Mouse (Mus musculus) midbrain, embryonic 12.5 days (tissue): ENCODE results near the gene Mov10l1. TPM values are rescaled to one million over a fixed set of nuclear protein-coding genes. Genes with fewer than 3 reads are reported as not detected.

Experiments used
- ATAC-seq: fragments of 200-750 bp; cut with Nextera tagmentation; 2 replicates; pipeline ENCODE4 v1.8.0; 2017; ENCODE audit warnings: low read depth, moderate TSS enrichment, moderate library complexity; ENCODE audit not compliant: low FRiP score
- H3K27ac ChIP-seq: fragments of 300-500 bp; sonication (generic); replicated peaks from 2 replicates; pipeline ENCODE4 v1.5.1; 2016; ENCODE audit warnings: mild to moderate bottlenecking
- H3K27me3 ChIP-seq: fragments of 300-500 bp; sonication (generic); 2 replicates; pipeline ENCODE4 v1.6.1; 2016; ENCODE audit warnings: mild to moderate bottlenecking
- H3K36me3 ChIP-seq: fragments of 300-500 bp; sonication (generic); 2 replicates; pipeline ENCODE4 v1.6.1; 2016
- H3K4me1 ChIP-seq: fragments of 300-500 bp; sonication (generic); 2 replicates; pipeline ENCODE4 v1.6.1; 2016
- H3K4me2 ChIP-seq: fragments of 300-500 bp; sonication (generic); replicated peaks from 2 replicates; pipeline ENCODE4 v1.6.1; 2016; ENCODE audit warnings: mild to moderate bottlenecking, moderate library complexity
- H3K4me3 ChIP-seq: fragments of 300-500 bp; sonication (generic); 2 replicates; pipeline ENCODE4 v1.5.1; 2016; ENCODE audit warnings: mild to moderate bottlenecking
- H3K9ac ChIP-seq: fragments of 300-500 bp; sonication (generic); replicated peaks from 2 replicates; pipeline ENCODE4 v1.6.1; 2016; ENCODE audit warnings: mild to moderate bottlenecking, moderate library complexity
- H3K9me3 ChIP-seq: fragments of 300-500 bp; sonication (generic); 2 replicates; pipeline ENCODE4 v1.6.1; 2016; ENCODE audit warnings: mild to moderate bottlenecking
- WGBS: fragments of 180-500 bp; shearing (Covaris S2); methylation state at CpG from one replicate; pipeline ENCODE4 v1.1.7; 2016; 5-methylcytosine and 5-hydroxymethylcytosine counted together
- polyA plus RNA-seq: library from polyadenylated mRNA; unstranded; fragments of >200 nt; fragmentation: Nextera tagmentation; extraction: Ambion mirVana; gene quantifications from 2 replicates; pipeline ENCODE4 v1.2.1, GENCODE M21; 2016

Mov10l1 gene
- polyA plus RNA-seq, 1 experiment from 2014 or later = not detected

GRCm38 (mm10) chr15:89020492-89020891, 37.8 kb downstream of the Mov10l1 start:
- no peaks in the 10 kb centered on the region for H3K27me3 ChIP-seq
- 87% methylated on average over 7 of the region's 7 CpGs for WGBS
- H3K27ac ChIP-seq = no peak overlapping the region
- no peak for ATAC-seq
- H3K36me3 ChIP-seq = no peaks in the 10 kb centered on the region
- H3K9ac ChIP-seq = no peak overlapping the region
- no peak overlapping the region for H3K4me3 ChIP-seq
- H3K4me2 ChIP-seq = no peak overlapping the region
- peaks cover 3% of the 10 kb centered on the region; the same call in 1 of the 2 replicates for H3K4me1 ChIP-seq
- no peaks in the 10 kb centered on the region for H3K9me3 ChIP-seq

GRCm38 (mm10) chr15:89044381-89044780, 61.7 kb downstream of the Mov10l1 start:
- H3K27me3 ChIP-seq = no peaks in the 10 kb centered on the region
- no peaks in the 10 kb centered on the region for H3K4me1 ChIP-seq
- no peak overlapping the region for H3K27ac ChIP-seq
- peaks cover 4% of the 10 kb centered on the region; the same call in 1 of the 2 replicates for H3K9me3 ChIP-seq
- no peak overlapping the region for H3K4me2 ChIP-seq
- ATAC-seq = no peak
- no peak overlapping the region for H3K4me3 ChIP-seq
- no peaks in the 10 kb centered on the region for H3K36me3 ChIP-seq
- no peak overlapping the region for H3K9ac ChIP-seq
- 76% methylated on average over 5 of the region's 5 CpGs for WGBS

- Histone ChIP-seq H3K9ac (no peak overlapping the region), H3K9me3 (peaks cover 4% of the 10 kb centered on the region; the same call in 1 of the 2 replicates), H3K4me1 (no peaks in the 10 kb centered on the region), H3K4me2 (no peak overlapping the region), H3K36me3 (no peaks in the 10 kb centered on the region), H3K27me3 (no peaks in the 10 kb centered on the region), H3K27ac (no peak overlapping the region), H3K4me3 (no peak overlapping the region)
- no peak for ATAC-seq
- WGBS = 82% methylated on average over 4 of the region's 4 CpGs
Observed at GRCm38 (mm10) chr15:89046356-89046755, 63.6 kb downstream of the Mov10l1 start.

GRCm38 (mm10) chr15:89054666-89055065, 72.0 kb downstream of the Mov10l1 start:
- no peak overlapping the region for H3K4me2 ChIP-seq
- no peak overlapping the region for H3K4me3 ChIP-seq
- H3K9me3 ChIP-seq = no peaks in the 10 kb centered on the region
- H3K27me3 ChIP-seq = peaks cover 32% of the 10 kb centered on the region
- ATAC-seq = no peak
- peaks cover 8% of the 10 kb centered on the region; the same call in 1 of the 2 replicates for H3K4me1 ChIP-seq
- H3K36me3 ChIP-seq = no peaks in the 10 kb centered on the region
- WGBS = 90% methylated on average over 7 of the region's 7 CpGs
- no peak overlapping the region for H3K27ac ChIP-seq
- H3K9ac ChIP-seq = no peak overlapping the region

GRCm38 (mm10) chr15:89058736-89059135, 76.0 kb downstream of the Mov10l1 start:
- Histone ChIP-seq H3K4me1 (peaks cover 12% of the 10 kb centered on the region), H3K27me3 (peaks cover 64% of the 10 kb centered on the region), H3K9ac (no peak overlapping the region), H3K36me3 (no peaks in the 10 kb centered on the region), H3K9me3 (no peaks in the 10 kb centered on the region), H3K4me3 (peak overlapping the region; percentile 72; the same call in 1 of the 2 replicates), H3K27ac (no peak overlapping the region), H3K4me2 (peak overlapping the region; percentile 92)
- WGBS = 30% methylated on average over 6 of the region's 6 CpGs
- ATAC-seq = no peak

- peak within 1 kb of the TSS; percentile 72 for H3K4me3 ChIP-seq
- H3K36me3 ChIP-seq = no peaks in the 10 kb centered on the region
- ATAC-seq = peak; percentile 55
- peak within 1 kb of the TSS; percentile 82 for H3K9ac ChIP-seq
- peak within 1 kb of the TSS; percentile 20; the same call in 1 of the 2 replicates for H3K27ac ChIP-seq
- H3K4me1 ChIP-seq = peaks cover 12% of the 10 kb centered on the region
- peaks cover 67% of the 10 kb centered on the region for H3K27me3 ChIP-seq
- H3K9me3 ChIP-seq = no peaks in the 10 kb centered on the region
- H3K4me2 ChIP-seq = peak within 1 kb of the TSS; percentile 92
- WGBS = 1% methylated on average over 33 of the region's 57 CpGs
Observed at GRCm38 (mm10) chr15:89059161-89059931, 76.6 kb downstream of the Mov10l1 start, which contains the start of gene Panx2. Gene Panx2 (plus strand): TSS chr15:89059734.

- Histone ChIP-seq H3K27me3 (peaks cover 71% of the 10 kb centered on the region), H3K4me2 (peak overlapping the region; percentile 92), H3K36me3 (no peaks in the 10 kb centered on the region), H3K9me3 (no peaks in the 10 kb centered on the region), H3K27ac (peak overlapping the region; percentile 20; the same call in 1 of the 2 replicates), H3K4me1 (peaks cover 12% of the 10 kb centered on the region), H3K4me3 (peak overlapping the region; percentile 72), H3K9ac (peak overlapping the region; percentile 82)
- peak; percentile 65 for ATAC-seq
- WGBS = 2% methylated on average over 40 of the region's 48 CpGs
Observed at GRCm38 (mm10) chr15:89060032-89060681, 77.4 kb downstream of the Mov10l1 start.

GRCm38 (mm10) chr15:89060811-89061460, 78.2 kb downstream of the Mov10l1 start:
- Histone ChIP-seq H3K27me3 (peaks cover 76% of the 10 kb centered on the region), H3K27ac (no peak overlapping the region), H3K4me3 (peak overlapping the region; percentile 72; the same call in 1 of the 2 replicates), H3K4me2 (peak overlapping the region; percentile 92), H3K9me3 (no peaks in the 10 kb centered on the region), H3K9ac (peak overlapping the region; percentile 82; the same call in 1 of the 2 replicates), H3K36me3 (no peaks in the 10 kb centered on the region), H3K4me1 (peaks cover 12% of the 10 kb centered on the region)
- 89% methylated on average over 12 of the region's 12 CpGs for WGBS
- no peak for ATAC-seq

- no peak for ATAC-seq
- H3K27me3 ChIP-seq = peaks cover 86% of the 10 kb centered on the region
- WGBS = 85% methylated on average over 6 of the region's 6 CpGs
Observed at GRCm38 (mm10) chr15:89061761-89062517, 79.2 kb downstream of the Mov10l1 start.

GRCm38 (mm10) chr15:89062518-89062910, 79.8 kb downstream of the Mov10l1 start:
- 87% methylated on average over 5 of the region's 5 CpGs for WGBS
- Histone ChIP-seq H3K9me3 (no peaks in the 10 kb centered on the region), H3K27ac (no peak overlapping the region), H3K36me3 (no peaks in the 10 kb centered on the region), H3K27me3 (peaks cover 89% of the 10 kb centered on the region), H3K4me1 (peaks cover 12% of the 10 kb centered on the region), H3K9ac (no peak overlapping the region), H3K4me2 (no peak overlapping the region), H3K4me3 (no peak overlapping the region)
- no peak for ATAC-seq

More at GRCm38 (mm10) chr15:89061761-89062517, 79.2 kb downstream of the Mov10l1 start:
- Histone ChIP-seq H3K9me3 (no peaks in the 10 kb centered on the region), H3K4me2 (no peak overlapping the region), H3K36me3 (no peaks in the 10 kb centered on the region), H3K27ac (no peak overlapping the region), H3K4me1 (peaks cover 12% of the 10 kb centered on the region), H3K9ac (no peak overlapping the region), H3K4me3 (no peak overlapping the region)

- peaks cover 12% of the 10 kb centered on the region for H3K4me1 ChIP-seq
- H3K4me3 ChIP-seq = no peak overlapping the region
- no peak overlapping the region for H3K27ac ChIP-seq
- no peak for ATAC-seq
- no peak overlapping the region for H3K9ac ChIP-seq
- H3K36me3 ChIP-seq = no peaks in the 10 kb centered on the region
- no peak overlapping the region for H3K4me2 ChIP-seq
- peaks cover 89% of the 10 kb centered on the region for H3K27me3 ChIP-seq
- H3K9me3 ChIP-seq = no peaks in the 10 kb centered on the region
- 82% methylated on average over 7 of the region's 7 CpGs for WGBS
Observed at GRCm38 (mm10) chr15:89063001-89063400, 80.3 kb downstream of the Mov10l1 start.
